18 mouse cellular contexts compared by ENCODE assay signal in genomic region chrX:73663143-73663542, GRCm38 (mm10). TPM values are rescaled to one million over a fixed set of nuclear protein-coding genes. Genes with fewer than 3 reads are reported as not detected.
DNase-seq lines count a peak whose midpoint lies in the region; ATAC-seq and TF ChIP-seq lines count a peak whose summit lies in the region.
"Had no signal": no experiment of that assay in that cellular context is flagged by ENCODE, and none has a peak within 500 bp of the region (broad histone marks: within the 10 kb centered on the region; RNA-seq: fewer than 3 reads in every experiment).

No protein-coding gene starts in this region.

- no peaks in the 10 kb centered on the region for H3K27me3 ChIP-seq in forebrain, embryonic 14.5 days (replicated peaks; ENCODE audit: control insufficient read depth, insufficient read depth, low read length)
- peaks cover 34% of the 10 kb centered on the region for H3K27me3 ChIP-seq in forebrain, embryonic 10.5 days (ENCODE audit: poor library complexity, severe bottlenecking)
- H3K27me3 ChIP-seq in liver, adult 2 months (ENCODE audit: control insufficient read depth, insufficient read depth, low read length), result 0 out of 2 replicates have a peak, but pooled peaks cover 2% of the 10 kb centered on the region
- H3K27me3 ChIP-seq in liver, embryonic 12.5 days (replicated peaks), result peaks cover 26% of the 10 kb centered on the region
- H3K27me3 ChIP-seq in CH12.LX (replicated peaks), result no peaks in the 10 kb centered on the region
- H3K27me3 ChIP-seq: forebrain, embryonic 13.5 days; limb, embryonic 13.5 days; neural tube, embryonic 15.5 days had no signal

- H3K4me2 ChIP-seq in forebrain, embryonic 14.5 days (ENCODE audit: low read length), result no peak overlapping the region
- H3K4me2 ChIP-seq in liver, embryonic 12.5 days, result no peak overlapping the region
- no peak overlapping the region for H3K4me2 ChIP-seq in CH12.LX (ENCODE audit: insufficient read depth, low read depth, poor library complexity, severe bottlenecking)
- H3K4me2 ChIP-seq: embryonic facial prominence, embryonic 13.5 days; forebrain, embryonic 13.5 days; limb, embryonic 13.5 days; neural tube, embryonic 15.5 days had no signal

- dilution Hi-C loops in CH12.LX (cut with MboI; ENCODE audit: extremely low pct_ligation_motif_present, extremely low pct_unique_long_range_greater_than_20kb, low sequenced_read_pairs), result no loop called here

- TF ChIP-seq RAD21 in CH12.LX (IDR thresholded peaks at IDR 0.05; ENCODE audit: low read depth, low read length), result peak; percentile 7

- no peaks in the 10 kb centered on the region for H3K36me3 ChIP-seq in forebrain, embryonic 14.5 days (ENCODE audit: control insufficient read depth, insufficient read depth, low read length)
- no peaks in the 10 kb centered on the region for H3K36me3 ChIP-seq in forebrain, embryonic 10.5 days (replicated peaks)
- H3K36me3 ChIP-seq in liver, adult 2 months (ENCODE audit: control insufficient read depth, insufficient read depth, low read length), result no peaks in the 10 kb centered on the region
- no peaks in the 10 kb centered on the region for H3K36me3 ChIP-seq in liver, embryonic 12.5 days
- H3K36me3 ChIP-seq in CH12.LX (replicated peaks in 1 of 2; ENCODE audit: control insufficient read depth in 1 of 2, insufficient read depth in 1 of 2, low read length in 1 of 2), result no peaks in the 10 kb centered on the region
- H3K36me3 ChIP-seq: embryonic facial prominence, embryonic 13.5 days; limb, embryonic 13.5 days; neural tube, embryonic 15.5 days had no signal

- no peak overlapping the region for H3K4me3 ChIP-seq in forebrain, embryonic 14.5 days (ENCODE audit: low read depth, low read length)
- no peak overlapping the region for H3K4me3 ChIP-seq in forebrain, embryonic 10.5 days
- no peak overlapping the region for H3K4me3 ChIP-seq in liver, adult 2 months (ENCODE audit: insufficient read depth, low read depth, low read length)
- no peak overlapping the region for H3K4me3 ChIP-seq in liver, embryonic 12.5 days
- no peak overlapping the region for H3K4me3 ChIP-seq in CH12.LX (replicated peaks in 1 of 3; ENCODE audit: low read depth in 2 of 3, low read length in 2 of 3, poor library complexity in 1 of 3)
- H3K4me3 ChIP-seq: embryonic facial prominence, embryonic 13.5 days; forebrain, embryonic 13.5 days; limb, embryonic 13.5 days; neural tube, embryonic 15.5 days had no signal

- no peaks in the 10 kb centered on the region for H3K79me2 ChIP-seq in liver, adult 2 months (ENCODE audit: control insufficient read depth, insufficient read depth, low read length)
- no peaks in the 10 kb centered on the region for H3K79me2 ChIP-seq in CH12.LX (replicated peaks; ENCODE audit: control insufficient read depth, extremely low read depth, insufficient read depth, poor library complexity, severe bottlenecking)

- ATAC-seq in forebrain, embryonic 14.5 days, result no peak
- no peak for ATAC-seq in liver, embryonic 12.5 days
- ATAC-seq in megakaryocyte progenitor cell, adult 5-6 weeks (replicated peaks; ENCODE audit: poor library complexity), result peak; percentile 58; the same call in 1 of the 2 replicates
- ATAC-seq: forebrain, embryonic 13.5 days had no signal

- H3K4me1 ChIP-seq in forebrain, embryonic 14.5 days (ENCODE audit: control insufficient read depth, insufficient read depth, low read length), result no peaks in the 10 kb centered on the region
- H3K4me1 ChIP-seq in forebrain, embryonic 10.5 days, result peaks cover 15% of the 10 kb centered on the region
- H3K4me1 ChIP-seq in liver, adult 2 months (ENCODE audit: control insufficient read depth, insufficient read depth, low read length), result peaks cover 2% of the 10 kb centered on the region; the same call in 1 of the 2 replicates
- 0 out of 2 replicates have a peak, but pooled peaks cover 7% of the 10 kb centered on the region for H3K4me1 ChIP-seq in liver, embryonic 12.5 days
- H3K4me1 ChIP-seq in CH12.LX (ENCODE audit: control insufficient read depth in 1 of 2, insufficient read depth in 2 of 2), result peaks cover 0 to 2% of the 10 kb centered on the region in 2 experiments; a peak in 2 of 4 replicates
- H3K4me1 ChIP-seq: embryonic facial prominence, embryonic 13.5 days had no signal

- H3K27ac ChIP-seq in forebrain, embryonic 14.5 days (ENCODE audit: low read depth, low read length), result no peak overlapping the region
- no peak overlapping the region for H3K27ac ChIP-seq in forebrain, embryonic 10.5 days
- H3K27ac ChIP-seq in liver, adult 2 months (replicated peaks; ENCODE audit: insufficient read depth, low read depth, low read length), result no peak overlapping the region
- no peak overlapping the region for H3K27ac ChIP-seq in liver, embryonic 12.5 days
- H3K27ac ChIP-seq in CH12.LX (ENCODE audit: insufficient read depth, low read depth), result no peak overlapping the region
- H3K27ac ChIP-seq: embryonic facial prominence, embryonic 13.5 days; forebrain, embryonic 13.5 days; limb, embryonic 13.5 days; neural tube, embryonic 15.5 days had no signal

- no peaks in the 10 kb centered on the region for H3K9me3 ChIP-seq in forebrain, embryonic 14.5 days (replicated peaks; ENCODE audit: control insufficient read depth, low read length)
- no peaks in the 10 kb centered on the region for H3K9me3 ChIP-seq in forebrain, embryonic 10.5 days
- no peaks in the 10 kb centered on the region for H3K9me3 ChIP-seq in liver, embryonic 12.5 days (replicated peaks)
- no peaks in the 10 kb centered on the region for H3K9me3 ChIP-seq in CH12.LX (replicated peaks; ENCODE audit: low read length)
- H3K9me3 ChIP-seq: embryonic facial prominence, embryonic 13.5 days; forebrain, embryonic 13.5 days; limb, embryonic 13.5 days; neural tube, embryonic 15.5 days had no signal

- no peak for TF ChIP-seq POLR2A in liver, adult 2 months (IDR thresholded peaks at IDR 0.05; ENCODE audit: extremely low read depth, insufficient read depth, low read length)
- no peak for TF ChIP-seq POLR2A in CH12.LX (IDR thresholded peaks at IDR 0.05; ENCODE audit: low read depth, low read length)

- in situ Hi-C loops in CH12.LX (cut with MboI; ENCODE audit: low pct_ligation_motif_present, low pct_unique_long_range_greater_than_20kb, low sequenced_read_pairs), result loop anchor here (25.0 kb wide), 1 partner anchor 651 kb away; no protein-coding TSS in a partner anchor

- H3K9ac ChIP-seq in forebrain, embryonic 14.5 days (ENCODE audit: low read length), result no peak overlapping the region
- H3K9ac ChIP-seq in liver, adult 2 months (ENCODE audit: low read depth, low read length), result no peak overlapping the region
- H3K9ac ChIP-seq in liver, embryonic 12.5 days, result no peak overlapping the region
- no peak overlapping the region for H3K9ac ChIP-seq in CH12.LX (ENCODE audit: insufficient read depth, low read depth)
- H3K9ac ChIP-seq: embryonic facial prominence, embryonic 13.5 days; forebrain, embryonic 13.5 days; limb, embryonic 13.5 days; neural tube, embryonic 15.5 days had no signal

- TF ChIP-seq EP300 in CH12.LX (IDR thresholded peaks at IDR 0.05; ENCODE audit: low read length), result no peak

- TF ChIP-seq CTCF in liver, adult 2 months (IDR thresholded peaks at IDR 0.05; ENCODE audit: low read depth, low read length), result peak; percentile 18; the same call in 1 of the 2 replicates
- peak in 1 of 2 experiments; percentile 43; a peak in 2 of 4 replicates for TF ChIP-seq CTCF in CH12.LX (conservative IDR thresholded peaks at IDR 0.05 in 1 of 2, IDR thresholded peaks at IDR 0.05 in 1 of 2; ENCODE audit: low read depth in 2 of 2, low read length in 2 of 2)

- peak; percentile 62 for DNase-seq in forebrain, embryonic 14.5 days (ENCODE audit: low spot score)
- DNase-seq in forebrain, embryonic 10.5 days (ENCODE audit: extremely low spot score, low spot score), result no peak
- DNase-seq in liver, adult 2 months (ENCODE audit: extremely low read depth, low read depth, low spot score), result no peak
- DNase-seq in CH12.LX (ENCODE audit: extremely low read depth), result no peak
- no peak for DNase-seq in spleen, postnatal 14 days (ENCODE audit: low spot score in 2 of 2)
- DNase-seq in adrenal gland, postnatal 10 days, result no peak
- DNase-seq: adrenal gland, postnatal 25 days; cerebellum, adult 18-20 months; gastrocnemius, postnatal 25 days; kidney, postnatal 14 days; lung, postnatal 4 days; thymus, adult 2 months had no signal

RNA-seq across cellular contexts. Expression of gene Pnck, which starts 3.2 kb away (rescaled TPM):
- polyA plus RNA-seq in forebrain, embryonic 14.5 days (2014; fragmentation: Nextera tagmentation; extraction: Ambion mirVana), result 116 and 118 TPM in 2 replicates
- 6.6 and 8.9 TPM in 2 replicates for polyA plus RNA-seq in forebrain, embryonic 10.5 days (2016; fragmentation: Nextera tagmentation; extraction: Ambion mirVana)
- not detected in 2 replicates for total RNA-seq in liver, adult 2 months (2014; rRNA removed)
- 0.07 TPM in 1 of 2 replicates, not detected in the other for polyA plus RNA-seq in liver, adult 2 months (2012; rRNA removed)
- polyA plus RNA-seq in liver, embryonic 12.5 days (2016; fragmentation: Nextera tagmentation; extraction: Ambion mirVana), result 1.2 and 1.4 TPM in 2 replicates
- total RNA-seq in CH12.LX (2012; rRNA removed) (not detected in 2 replicates), CH12.LX (2014; rRNA removed) (not detected in 2 replicates)
- polyA plus RNA-seq in CH12.LX (2012; ENCODE audit: insufficient read length, low read depth), result not detected in 2 replicates
- 0.71 and 1.2 TPM in 2 replicates for total RNA-seq in megakaryocyte progenitor cell, adult 5-6 weeks (2015)
- 0.21 TPM in 1 of 2 replicates, not detected in the other for total RNA-seq in megakaryocyte progenitor cell, adult 5-6 weeks (2017)
- total RNA-seq in adrenal gland, postnatal 10 days (2021), result 10 to 100 TPM in 1 of 2 experiments, 1 to 10 TPM in 1; 5.6 to 13.8 TPM

RNA-seq across cellular contexts. Expression of gene Slc6a8, which starts 9.8 kb away (rescaled TPM):
- 6.2 and 6.8 TPM in 2 replicates for polyA plus RNA-seq in forebrain, embryonic 14.5 days (2014; fragmentation: Nextera tagmentation; extraction: Ambion mirVana)
- polyA plus RNA-seq in forebrain, embryonic 10.5 days (2016; fragmentation: Nextera tagmentation; extraction: Ambion mirVana), result 4.6 and 5.2 TPM in 2 replicates
- total RNA-seq in liver, adult 2 months (2014; rRNA removed), result 1.0 and 2.6 TPM in 2 replicates
- polyA plus RNA-seq in liver, adult 2 months (2012; rRNA removed), result 2.3 and 5.2 TPM in 2 replicates
- 1.3 and 1.8 TPM in 2 replicates for polyA plus RNA-seq in liver, embryonic 12.5 days (2016; fragmentation: Nextera tagmentation; extraction: Ambion mirVana)
- total RNA-seq in CH12.LX (2012; rRNA removed) (3.2 and 4.2 TPM in 2 replicates), CH12.LX (2014; rRNA removed) (0.39 and 0.70 TPM in 2 replicates)
- polyA plus RNA-seq in CH12.LX (2012; ENCODE audit: insufficient read length, low read depth), result 1.9 and 2.2 TPM in 2 replicates
- 0.07 and 0.61 TPM in 2 replicates for total RNA-seq in megakaryocyte progenitor cell, adult 5-6 weeks (2015)
- 0.04 TPM in 1 of 2 replicates, not detected in the other for total RNA-seq in megakaryocyte progenitor cell, adult 5-6 weeks (2017)
- 10 to 100 TPM; 31.9 to 43.3 TPM for total RNA-seq in adrenal gland, postnatal 10 days (2021)

RNA-seq across cellular contexts. Expression of gene Dusp9, which starts 23.9 kb away (rescaled TPM):
- polyA plus RNA-seq in forebrain, embryonic 14.5 days (2014; fragmentation: Nextera tagmentation; extraction: Ambion mirVana), result 0.22 and 0.27 TPM in 2 replicates
- polyA plus RNA-seq in forebrain, embryonic 10.5 days (2016; fragmentation: Nextera tagmentation; extraction: Ambion mirVana), result 38.3 and 40.8 TPM in 2 replicates
- 0.07 TPM in 1 of 2 replicates, not detected in the other for total RNA-seq in liver, adult 2 months (2014; rRNA removed)
- 0.04 TPM in 1 of 2 replicates, not detected in the other for polyA plus RNA-seq in liver, adult 2 months (2012; rRNA removed)
- 55.2 and 56.5 TPM in 2 replicates for polyA plus RNA-seq in liver, embryonic 12.5 days (2016; fragmentation: Nextera tagmentation; extraction: Ambion mirVana)
- 0.17 and 0.29 TPM in 2 replicates for total RNA-seq in CH12.LX (2012; rRNA removed)
- 0.09 and 0.19 TPM in 2 replicates for total RNA-seq in CH12.LX (2014; rRNA removed)
- polyA plus RNA-seq in CH12.LX (2012; ENCODE audit: insufficient read length, low read depth), result 0.23 and 0.47 TPM in 2 replicates
- 0.22 and 0.67 TPM in 2 replicates for total RNA-seq in megakaryocyte progenitor cell, adult 5-6 weeks (2015)
- 0.44 and 0.67 TPM in 2 replicates for total RNA-seq in megakaryocyte progenitor cell, adult 5-6 weeks (2017)
- 1 to 10 TPM in 1 of 2 experiments, under 1 TPM in 1; 0.67 to 1.1 TPM for total RNA-seq in adrenal gland, postnatal 10 days (2021)
- total RNA-seq: gastrocnemius, postnatal 25 days had no signal

RNA-seq across cellular contexts. Expression of gene Bcap31, which starts 52.8 kb away (rescaled TPM):
- 113 and 119 TPM in 2 replicates for polyA plus RNA-seq in forebrain, embryonic 14.5 days (2014; fragmentation: Nextera tagmentation; extraction: Ambion mirVana)
- 150 and 162 TPM in 2 replicates for polyA plus RNA-seq in forebrain, embryonic 10.5 days (2016; fragmentation: Nextera tagmentation; extraction: Ambion mirVana)
- 154 and 168 TPM in 2 replicates for total RNA-seq in liver, adult 2 months (2014; rRNA removed)
- 69.8 and 85.5 TPM in 2 replicates for polyA plus RNA-seq in liver, adult 2 months (2012; rRNA removed)
- 173 and 175 TPM in 2 replicates for polyA plus RNA-seq in liver, embryonic 12.5 days (2016; fragmentation: Nextera tagmentation; extraction: Ambion mirVana)
- total RNA-seq in CH12.LX (2012; rRNA removed) (119 and 134 TPM in 2 replicates), CH12.LX (2014; rRNA removed) (239 TPM in 2 replicates)
- polyA plus RNA-seq in CH12.LX (2012; ENCODE audit: insufficient read length, low read depth), result 176 and 181 TPM in 2 replicates
- 265 and 285 TPM in 2 replicates for total RNA-seq in megakaryocyte progenitor cell, adult 5-6 weeks (2015)
- 218 and 226 TPM in 2 replicates for total RNA-seq in megakaryocyte progenitor cell, adult 5-6 weeks (2017)
- 100 to 1,000 TPM; 233 to 236 TPM for total RNA-seq in adrenal gland, postnatal 10 days (2021)

RNA-seq across cellular contexts. Expression of gene Abcd1, which starts 53.3 kb away (rescaled TPM):
- polyA plus RNA-seq in forebrain, embryonic 14.5 days (2014; fragmentation: Nextera tagmentation; extraction: Ambion mirVana), result 7.3 and 9.1 TPM in 2 replicates
- polyA plus RNA-seq in forebrain, embryonic 10.5 days (2016; fragmentation: Nextera tagmentation; extraction: Ambion mirVana), result 9.2 and 10.1 TPM in 2 replicates
- 8.6 and 9.3 TPM in 2 replicates for total RNA-seq in liver, adult 2 months (2014; rRNA removed)
- polyA plus RNA-seq in liver, adult 2 months (2012; rRNA removed), result 24.3 and 26.2 TPM in 2 replicates
- polyA plus RNA-seq in liver, embryonic 12.5 days (2016; fragmentation: Nextera tagmentation; extraction: Ambion mirVana), result 9.9 and 10.6 TPM in 2 replicates
- total RNA-seq in CH12.LX (2012; rRNA removed) (5.6 and 5.9 TPM in 2 replicates), CH12.LX (2014; rRNA removed) (2.5 and 2.8 TPM in 2 replicates)
- polyA plus RNA-seq in CH12.LX (2012; ENCODE audit: insufficient read length, low read depth), result 10.2 and 11.4 TPM in 2 replicates
- 34.7 and 37.8 TPM in 2 replicates for total RNA-seq in megakaryocyte progenitor cell, adult 5-6 weeks (2015)
- total RNA-seq in megakaryocyte progenitor cell, adult 5-6 weeks (2017), result 13.6 and 19.4 TPM in 2 replicates
- 10 to 100 TPM; 24.7 to 31.8 TPM for total RNA-seq in adrenal gland, postnatal 10 days (2021)

Comparison
In these comparisons a context has a peak if more than half of its experiments do, and no peak if none do; other contexts are left out.
1. RNA of gene Pnck, which starts 3.2 kb away (polyA plus RNA-seq): 116 to 118 TPM in forebrain, embryonic 14.5 days; 6.6 to 8.9 TPM in forebrain, embryonic 10.5 days, 1.2 to 1.4 TPM in liver, embryonic 12.5 days, 0.07 TPM in liver, adult 2 months and not detected in CH12.LX; every median in the first group is over 10 times any median in the second.
2. RNA of gene Dusp9, which starts 23.9 kb away (polyA plus RNA-seq): 55.2 to 56.5 TPM in liver, embryonic 12.5 days and 38.3 to 40.8 TPM in forebrain, embryonic 10.5 days; 0.23 to 0.47 TPM in CH12.LX, 0.22 to 0.27 TPM in forebrain, embryonic 14.5 days and 0.04 TPM in liver, adult 2 months; every median in the first group is over 10 times any median in the second.